Mouse (Mus musculus): ENCODE measurements around the gene Mrps18b. TPM values are rescaled to one million over a fixed set of nuclear protein-coding genes. Genes with fewer than 3 reads are reported as not detected.

Gene Mrps18b
- total RNA-seq, 1 experiment from 2014 or later = 36.8 TPM

- ATAC-seq (ENCODE audit: extremely low read depth, insufficient number of reproducible peaks, low FRiP score, poor library complexity, severe bottlenecking) = peak; percentile 67
Measured at GRCm38 (mm10) chr17:35861198-35861857, 54.9 kb downstream of the Mrps18b start, which contains the start of gene Nrm. TSS of gene Nrm (plus strand) at chr17:35861318.

GRCm38 (mm10) chr17:35860831-35861197 is 55.4 kb downstream of the Mrps18b start:
- ATAC-seq (ENCODE audit: extremely low read depth, insufficient number of reproducible peaks, low FRiP score, poor library complexity, severe bottlenecking) = no peak

Other genes starting within 250 kb of the Mrps18b start
- gene Vars2, start 248.8 kb downstream of the Mrps18b start, total RNA-seq (2017) = 11.8 and 13.8 TPM in 2 replicates
- 7.0 and 15.5 TPM in 2 replicates for gene Gtf2h4, start 242.7 kb downstream of the Mrps18b start, total RNA-seq (2017)
- gene Ddr1, start 211.8 kb downstream of the Mrps18b start, total RNA-seq (2017) = 0.81 TPM in 1 of 2 replicates, not detected in the other
- gene Ier3, start 94.7 kb downstream of the Mrps18b start, total RNA-seq (2017) = 74.1 and 100 TPM in 2 replicates
- gene Flot1, start 93.2 kb downstream of the Mrps18b start, total RNA-seq (2017) = 172 and 193 TPM in 2 replicates
- 182 and 191 TPM in 2 replicates for gene Tubb5, start 78.1 kb downstream of the Mrps18b start, total RNA-seq (2017)
- gene Mdc1, start 74.9 kb downstream of the Mrps18b start, total RNA-seq (2017) = 22.5 and 30.7 TPM in 2 replicates
- gene Nrm, start 55.1 kb downstream of the Mrps18b start, total RNA-seq (2017) = 42.5 and 45.6 TPM in 2 replicates
- gene Ppp1r18, start 50.8 kb downstream of the Mrps18b start, total RNA-seq (2017) = 146 and 163 TPM in 2 replicates
- 106 and 121 TPM in 2 replicates for gene Dhx16, start 36.6 kb downstream of the Mrps18b start, total RNA-seq (2017)
- gene 2310061I04Rik, start 19.0 kb downstream of the Mrps18b start, total RNA-seq (2017) = 9.6 and 12.8 TPM in 2 replicates
- 26.9 and 31.3 TPM in 2 replicates for gene Atat1, start 6.3 kb downstream of the Mrps18b start, total RNA-seq (2017)
- gene Ppp1r10, start within 50 bp of the Mrps18b start, total RNA-seq (2017) = 413 and 415 TPM in 2 replicates
- gene Abcf1, start 53.4 kb upstream of the Mrps18b start, total RNA-seq (2017) = 162 and 172 TPM in 2 replicates
- 39.3 and 41.5 TPM in 2 replicates for gene Gnl1, start 63.5 kb upstream of the Mrps18b start, total RNA-seq (2017)
- gene Prr3, start 63.8 kb upstream of the Mrps18b start, total RNA-seq (2017) = 21.6 and 33.6 TPM in 2 replicates
- 255 and 292 TPM in 2 replicates for gene H2-T24, start 104.2 kb upstream of the Mrps18b start, total RNA-seq (2017)
- 431 and 448 TPM in 2 replicates for gene H2-T23, start 116.5 kb upstream of the Mrps18b start, total RNA-seq (2017)
- 101 and 107 TPM in 2 replicates for gene H2-T22, start 126.4 kb upstream of the Mrps18b start, total RNA-seq (2017)
- gene Gm6034, start 126.6 kb upstream of the Mrps18b start, total RNA-seq (2017) = not detected in 2 replicates
- gene Gm11127, start 142.0 kb upstream of the Mrps18b start, total RNA-seq (2017) = not detected in 2 replicates
- gene Gm19684, start 205.3 kb upstream of the Mrps18b start, total RNA-seq (2017) = 1.2 and 1.4 TPM in 2 replicates
- gene Gm7030, start 213.0 kb upstream of the Mrps18b start, total RNA-seq (2017) = not detected in 2 replicates

All from neutrophil, adult 5-6 weeks (primary cell).